Mouse (Mus musculus) neural tube, embryonic 12.5 days (tissue): ENCODE results near the gene Capn11. TPM values are rescaled to one million over a fixed set of nuclear protein-coding genes. Genes with fewer than 3 reads are reported as not detected.
A peak's percentile ranks its signal among the peaks of the same experiment; 100 is the strongest.

Experiments used
- ATAC-seq: fragments of 200-750 bp; cut with Nextera tagmentation; 2 replicates; pipeline ENCODE4 v1.8.0; 2017; ENCODE audit warnings: low read depth, mild to moderate bottlenecking, moderate TSS enrichment, moderate library complexity; ENCODE audit not compliant: low FRiP score
- H3K27ac ChIP-seq: fragments of 300-500 bp; sonication (generic); 2 replicates; pipeline ENCODE4 v1.5.1; 2016
- H3K27me3 ChIP-seq: fragments of 300-500 bp; sonication (generic); replicated peaks from 2 replicates; pipeline ENCODE4 v1.6.1; 2016; ENCODE audit warnings: mild to moderate bottlenecking
- H3K36me3 ChIP-seq: fragments of 300-500 bp; sonication (generic); 2 replicates; pipeline ENCODE4 v1.6.1; 2016; ENCODE audit warnings: mild to moderate bottlenecking
- H3K4me1 ChIP-seq: fragments of 300-500 bp; sonication (generic); 2 replicates; pipeline ENCODE4 v1.6.1; 2016
- H3K4me2 ChIP-seq: fragments of 300-500 bp; sonication (generic); replicated peaks from 2 replicates; pipeline ENCODE4 v1.6.1; 2016; ENCODE audit warnings: mild to moderate bottlenecking
- H3K4me3 ChIP-seq: fragments of 300-500 bp; sonication (generic); 2 replicates; pipeline ENCODE4 v1.5.1; 2016
- H3K9ac ChIP-seq: fragments of 300-500 bp; sonication (generic); 2 replicates; pipeline ENCODE4 v1.6.1; 2016; ENCODE audit warnings: mild to moderate bottlenecking
- H3K9me3 ChIP-seq: fragments of 300-500 bp; sonication (generic); 2 replicates; pipeline ENCODE4 v1.6.1; 2016; ENCODE audit warnings: mild to moderate bottlenecking
- WGBS: fragments of 180-500 bp; shearing (Covaris S2); methylation state at CpG from one replicate; pipeline ENCODE4 v1.1.7; 2016; 5-methylcytosine and 5-hydroxymethylcytosine counted together
- polyA plus RNA-seq: library from polyadenylated mRNA; unstranded; fragments of >200 nt; fragmentation: Nextera tagmentation; extraction: Ambion mirVana; gene quantifications from 2 replicates; pipeline ENCODE4 v1.2.1, GENCODE M21; 2016

Capn11 gene
- polyA plus RNA-seq, 1 experiment from 2014 or later = 1.1 TPM

- no peaks in the 10 kb centered on the region for H3K27me3 ChIP-seq
- H3K4me2 ChIP-seq = no peak overlapping the region
- H3K4me1 ChIP-seq = peaks cover 16% of the 10 kb centered on the region; the same call in 1 of the 2 replicates
- no peak overlapping the region for H3K4me3 ChIP-seq
- ATAC-seq = no peak
- no peaks in the 10 kb centered on the region for H3K9me3 ChIP-seq
- 96% methylated on average over 6 of the region's 6 CpGs for WGBS
- no peak overlapping the region for H3K9ac ChIP-seq
- no peak overlapping the region for H3K27ac ChIP-seq
- H3K36me3 ChIP-seq = peaks cover 5% of the 10 kb centered on the region; the same call in 1 of the 2 replicates
These were observed 76.9 kb downstream of the Capn11 start for GRCm38 (mm10) chr17:45582188-45582587.

DNA sequence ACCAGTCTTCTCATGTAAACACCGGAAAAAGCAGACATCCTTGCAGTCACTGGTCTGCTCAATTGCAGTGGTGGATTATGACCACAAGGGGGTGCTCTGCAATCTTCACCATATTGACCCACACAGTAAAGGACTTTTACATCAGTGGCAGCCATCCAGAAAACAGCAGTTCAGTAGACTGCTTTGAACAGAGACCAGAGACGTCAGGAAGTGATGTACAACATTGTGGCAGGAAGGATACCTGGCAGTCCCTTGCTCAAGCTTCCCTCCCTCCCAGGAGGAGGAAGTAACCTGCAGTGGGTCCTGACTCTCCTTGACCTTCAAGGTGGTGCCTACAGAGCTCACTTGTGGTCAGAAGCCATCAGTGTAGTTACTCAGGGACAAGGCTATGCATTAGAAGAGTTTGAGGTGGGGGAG lies 77.5 kb downstream of the Capn11 start:
- H3K4me2 ChIP-seq = no peak overlapping the region
- WGBS = 19% methylated on average over 2 of the region's 2 CpGs
- H3K4me1 ChIP-seq = peaks cover 16% of the 10 kb centered on the region; the same call in 1 of the 2 replicates
- no peaks in the 10 kb centered on the region for H3K27me3 ChIP-seq
- H3K9me3 ChIP-seq = no peaks in the 10 kb centered on the region
- no peak overlapping the region for H3K27ac ChIP-seq
- H3K36me3 ChIP-seq = no peaks in the 10 kb centered on the region
- peak; percentile 35; the same call in 1 of the 2 replicates for ATAC-seq
- no peak overlapping the region for H3K4me3 ChIP-seq
- no peak overlapping the region for H3K9ac ChIP-seq

- no peak for ATAC-seq
- H3K9me3 ChIP-seq = no peaks in the 10 kb centered on the region
- H3K4me3 ChIP-seq = no peak overlapping the region
- H3K27ac ChIP-seq = no peak overlapping the region
- no peaks in the 10 kb centered on the region for H3K36me3 ChIP-seq
- no peak overlapping the region for H3K4me2 ChIP-seq
- peaks cover 16% of the 10 kb centered on the region; the same call in 1 of the 2 replicates for H3K4me1 ChIP-seq
- H3K9ac ChIP-seq = no peak overlapping the region
- no peaks in the 10 kb centered on the region for H3K27me3 ChIP-seq
- WGBS = 54% methylated on average over 12 of the region's 12 CpGs
These were observed 78.1 kb downstream of the Capn11 start for GRCm38 (mm10) chr17:45580958-45581477.

Other genes with a start within 250 kb of the Capn11 start
- gene Cdc5l, start 225.6 kb downstream of the Capn11 start, polyA plus RNA-seq = 68.1 and 71.8 TPM in 2 replicates
- gene Spats1, start 183.9 kb downstream of the Capn11 start, polyA plus RNA-seq = 1.2 and 1.3 TPM in 2 replicates
- gene Aars2, start 152.5 kb downstream of the Capn11 start, polyA plus RNA-seq = 23.6 and 25.4 TPM in 2 replicates
- 1.9 TPM in 2 replicates for gene Tcte1, start 135.9 kb downstream of the Capn11 start, polyA plus RNA-seq
- 10.5 and 13.1 TPM in 2 replicates for gene Tmem151b, start 109.6 kb downstream of the Capn11 start, polyA plus RNA-seq
- 7.4 and 7.5 TPM in 2 replicates for gene Nfkbie, start 103.6 kb downstream of the Capn11 start, polyA plus RNA-seq
- gene Slc35b2, start 95.5 kb downstream of the Capn11 start, polyA plus RNA-seq = 87.6 and 90.5 TPM in 2 replicates
- 1,381 and 1,470 TPM in 2 replicates for gene Hsp90ab1, start 86.1 kb downstream of the Capn11 start, polyA plus RNA-seq
- gene Slc29a1, start 59.7 kb downstream of the Capn11 start, polyA plus RNA-seq = 44.7 and 47.9 TPM in 2 replicates
- gene Mymx, start 57.2 kb downstream of the Capn11 start, polyA plus RNA-seq = 4.4 and 6.8 TPM in 2 replicates
- 101 and 102 TPM in 2 replicates for gene Mrpl14, start 27.0 kb upstream of the Capn11 start, polyA plus RNA-seq
- gene Tmem63b, start 27.6 kb upstream of the Capn11 start, polyA plus RNA-seq = 106 and 108 TPM in 2 replicates
- not detected in 2 replicates for gene 1600014C23Rik, start 74.5 kb upstream of the Capn11 start, polyA plus RNA-seq